Mouse (Mus musculus) forebrain, embryonic 14.5 days (tissue): ENCODE measurements around the gene H1fx. TPM values are rescaled to one million over a fixed set of nuclear protein-coding genes. Genes with fewer than 3 reads are reported as not detected.

ENCODE experiments used
- ATAC-seq: fragments of 200-750 bp; cut with Nextera tagmentation; 2 replicates; pipeline ENCODE4 v1.8.0; 2017; ENCODE audit warnings: mild to moderate bottlenecking, moderate library complexity
- DNase-seq: peaks from one replicate; pipeline ENCODE4 v3.0.0-alpha.2; 2015; ENCODE audit warnings: low spot score
- H3K27ac ChIP-seq: fragments of 300-500 bp; sonication (generic); 2 replicates; pipeline ENCODE4 v1.5.1; 2014; ENCODE audit warnings: low read depth, mild to moderate bottlenecking, control low read depth, low read length, moderate library complexity
- H3K27me3 ChIP-seq: fragments of 300-500 bp; sonication (generic); replicated peaks from 2 replicates; pipeline ENCODE4 v1.6.1; 2014; ENCODE audit warnings: low read length, control low read depth, mixed read lengths; ENCODE audit not compliant: control insufficient read depth, insufficient read depth
- H3K36me3 ChIP-seq: fragments of 300-500 bp; sonication (generic); 2 replicates; pipeline ENCODE4 v1.6.1; 2014; ENCODE audit warnings: low read length, control low read depth; ENCODE audit not compliant: control insufficient read depth, insufficient read depth
- H3K4me1 ChIP-seq: fragments of 300-500 bp; sonication (generic); 2 replicates; pipeline ENCODE4 v1.6.1; 2014; ENCODE audit warnings: antibody characterized with exemption, low read length, control low read depth; ENCODE audit not compliant: control insufficient read depth, insufficient read depth
- H3K4me2 ChIP-seq: fragments of 300-500 bp; sonication (generic); 2 replicates; pipeline ENCODE4 v1.6.1; 2014; ENCODE audit warnings: mild to moderate bottlenecking, control low read depth, low read length
- H3K4me3 ChIP-seq: fragments of 300-500 bp; sonication (generic); 2 replicates; pipeline ENCODE4 v1.5.1; 2014; ENCODE audit warnings: low read depth, low read length, control low read depth
- H3K9ac ChIP-seq: fragments of 300-500 bp; sonication (generic); 2 replicates; pipeline ENCODE4 v1.6.1; 2014; ENCODE audit warnings: mild to moderate bottlenecking, low read length, control low read depth, moderate library complexity
- H3K9me3 ChIP-seq: fragments of 300-500 bp; sonication (generic); replicated peaks from 2 replicates; pipeline ENCODE4 v1.6.1; 2016; ENCODE audit warnings: low read length, control low read depth, mixed read lengths; ENCODE audit not compliant: control insufficient read depth
- WGBS: fragments of 180-500 bp; shearing (Covaris S2); extraction: QIAGEN DNeasy Blood & Tissue Kit; methylation state at CpG from one replicate; pipeline ENCODE4 v1.1.7; 2014; 5-methylcytosine and 5-hydroxymethylcytosine counted together
- polyA plus RNA-seq: library from polyadenylated mRNA; unstranded; fragments of >200 nt; fragmentation: Nextera tagmentation; extraction: Ambion mirVana; gene quantifications from 2 replicates; pipeline ENCODE4 v1.2.1, GENCODE M21; 2014

The H1fx gene
- 20.5 and 27.0 TPM in 2 replicates for polyA plus RNA-seq

DNA sequence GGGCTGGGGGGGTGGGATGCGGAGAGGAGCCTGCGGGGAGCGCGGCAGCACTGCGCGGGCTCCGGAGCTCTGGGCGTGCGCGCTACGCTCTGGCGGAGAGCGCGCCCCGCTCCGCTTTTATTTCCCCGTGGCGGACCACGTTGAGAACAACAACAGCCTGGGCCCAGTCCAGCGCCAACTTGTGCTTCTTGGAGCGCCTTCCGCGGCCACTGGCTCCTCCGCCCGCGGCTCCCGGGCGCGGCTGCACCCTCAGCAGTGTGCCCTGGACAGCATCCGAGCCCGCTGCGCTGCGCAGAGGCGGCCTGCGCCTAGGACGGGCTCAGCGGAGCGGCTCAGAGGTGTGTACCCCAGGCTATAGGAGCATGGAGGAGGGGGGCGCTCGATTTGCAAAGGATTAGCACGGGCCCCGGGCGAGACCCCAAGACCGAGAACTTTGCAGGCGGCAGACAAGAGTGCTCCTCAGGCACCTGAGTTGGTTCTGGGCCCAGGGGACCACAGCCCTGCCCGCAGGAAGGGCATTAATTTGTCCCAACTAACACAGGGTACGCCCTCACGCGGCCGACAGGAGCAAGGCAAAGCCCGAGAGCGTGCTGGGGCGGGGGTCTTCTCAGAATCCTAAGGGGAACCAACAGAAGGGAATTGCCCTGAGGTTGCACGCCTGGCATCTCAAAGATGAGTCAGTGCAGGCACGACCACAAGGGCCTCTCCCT lies at the start of gene H1fx:
H1fx (minus strand) TSS at position 91 of the 710 bp plus-strand sequence.
- Histone ChIP-seq H3K27ac (peak within 1 kb of the TSS; percentile 95), H3K9me3 (no peaks in the 10 kb centered on the region), H3K27me3 (no peaks in the 10 kb centered on the region), H3K36me3 (peaks cover 29% of the 10 kb centered on the region), H3K4me2 (peak within 1 kb of the TSS; percentile 67), H3K9ac (peak within 1 kb of the TSS; percentile 97), H3K4me1 (peaks cover 17% of the 10 kb centered on the region), H3K4me3 (peak within 1 kb of the TSS; percentile 98)
- peak; percentile 91 for DNase-seq
- under 1% methylated on average over 54 of the region's 55 CpGs for WGBS
- ATAC-seq: peak; percentile 85

DNA sequence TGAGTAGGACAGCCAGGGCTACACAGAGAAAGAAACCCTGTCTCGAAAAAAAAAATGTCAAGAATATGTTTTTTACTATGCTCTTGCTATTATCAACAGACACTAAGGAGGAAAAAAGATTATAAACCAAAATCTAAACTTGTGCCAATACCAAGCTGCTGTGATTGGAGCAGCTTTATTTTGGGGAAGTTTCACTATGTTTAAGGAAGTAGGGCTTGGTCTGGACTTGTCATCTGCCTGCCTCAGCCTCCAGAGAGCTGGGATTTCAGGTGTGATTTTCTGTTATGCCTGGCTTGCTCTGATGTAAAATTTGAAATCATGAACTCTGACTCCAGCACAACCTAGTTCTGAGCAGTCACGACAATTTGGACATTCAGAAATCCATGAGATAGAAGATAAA lies 49.0 kb upstream of the H1fx start:
- no peak for DNase-seq
- Histone ChIP-seq H3K36me3 (0 out of 2 replicates have a peak, but pooled peaks cover 7% of the 10 kb centered on the region), H3K9ac (no peak overlapping the region), H3K4me2 (no peak overlapping the region), H3K4me3 (no peak overlapping the region), H3K4me1 (no peaks in the 10 kb centered on the region), H3K27ac (no peak overlapping the region), H3K9me3 (no peaks in the 10 kb centered on the region), H3K27me3 (no peaks in the 10 kb centered on the region)
- ATAC-seq: no peak
- WGBS: 99% methylated on average over 2 of the region's 2 CpGs

DNA sequence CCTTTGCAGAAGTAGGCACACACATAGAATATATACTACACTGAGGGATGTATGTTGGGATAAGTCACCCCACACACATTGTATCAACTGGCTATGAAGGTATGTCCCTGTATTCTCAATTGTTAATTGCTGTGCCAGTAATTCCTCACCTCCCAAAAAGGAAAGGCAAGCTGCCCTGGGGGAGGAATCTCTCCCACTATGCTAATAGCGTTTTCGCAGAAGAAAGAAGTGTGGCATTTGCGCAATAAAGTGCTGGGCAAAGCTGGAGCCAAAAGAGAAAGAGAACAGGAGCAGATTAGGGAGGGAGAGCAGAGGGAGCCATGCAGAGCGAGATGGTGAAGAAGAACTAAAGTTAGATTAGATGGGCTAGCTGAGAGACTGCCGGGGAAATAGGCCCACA lies 46.0 kb upstream of the H1fx start:
- Histone ChIP-seq H3K27me3 (no peaks in the 10 kb centered on the region), H3K4me2 (no peak overlapping the region), H3K9me3 (no peaks in the 10 kb centered on the region), H3K36me3 (0 out of 2 replicates have a peak, but pooled peaks cover 15% of the 10 kb centered on the region), H3K4me1 (no peaks in the 10 kb centered on the region), H3K4me3 (no peak overlapping the region), H3K9ac (no peak overlapping the region), H3K27ac (no peak overlapping the region)
- no peak for DNase-seq
- ATAC-seq: no peak
- WGBS: 74% methylated on average over 5 of the region's 5 CpGs

DNA sequence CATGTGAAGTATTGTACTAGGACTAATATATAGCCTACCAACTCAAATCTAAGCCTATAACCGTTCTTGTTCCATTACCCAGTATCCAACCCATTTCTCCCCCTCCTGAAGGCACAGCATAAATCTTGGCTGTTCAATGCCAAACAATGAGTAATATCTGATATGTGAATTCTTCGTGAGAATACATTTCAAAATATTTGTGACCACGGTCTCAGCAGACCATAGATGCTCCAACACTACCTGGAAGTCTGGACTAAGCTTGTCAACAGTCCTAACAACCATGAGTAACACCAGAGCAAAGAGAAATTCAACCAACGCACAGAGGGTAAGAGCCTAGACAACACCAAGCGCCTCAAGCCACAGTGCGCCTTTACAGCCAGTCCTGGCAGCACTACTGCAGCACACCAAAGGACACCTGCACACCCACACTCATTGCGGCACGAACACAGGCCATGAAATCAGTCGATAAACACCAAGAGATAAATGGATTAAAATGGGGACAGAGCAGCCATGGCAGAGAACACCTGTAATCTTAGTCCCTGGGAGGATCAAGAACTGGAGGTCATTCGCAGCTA lies 42.0 kb upstream of the H1fx start:
- Histone ChIP-seq H3K27me3 (no peaks in the 10 kb centered on the region), H3K27ac (no peak overlapping the region), H3K9ac (no peak overlapping the region), H3K4me2 (no peak overlapping the region), H3K36me3 (0 out of 2 replicates have a peak, but pooled peaks cover 8% of the 10 kb centered on the region), H3K9me3 (no peaks in the 10 kb centered on the region), H3K4me1 (no peaks in the 10 kb centered on the region), H3K4me3 (no peak overlapping the region)
- WGBS: 97% methylated on average over 10 of the region's 10 CpGs
- no peak for ATAC-seq
- DNase-seq: no peak

DNA sequence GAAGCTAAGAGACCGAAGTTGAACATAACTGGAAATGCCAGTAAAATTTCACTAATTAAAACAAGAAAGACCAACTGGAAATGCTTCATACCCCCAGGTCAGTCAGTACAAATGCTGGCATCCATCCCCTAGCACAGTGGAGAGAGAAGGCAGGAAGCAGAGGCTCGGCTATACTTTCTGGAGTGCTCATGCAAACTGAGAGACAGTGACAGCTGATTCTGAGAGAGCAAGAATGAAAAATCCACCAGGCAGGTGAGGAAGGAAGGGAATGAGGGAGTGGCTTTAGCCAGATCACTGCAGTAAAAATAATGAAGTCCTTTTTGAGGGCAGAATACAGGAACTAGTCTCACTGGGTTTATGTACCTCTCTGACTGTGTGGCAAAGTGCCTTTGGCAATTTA lies 37.7 kb upstream of the H1fx start:
- H3K27me3 ChIP-seq: no peaks in the 10 kb centered on the region
- H3K27ac ChIP-seq: no peak overlapping the region
- 83% methylated on average over 2 of the region's 2 CpGs for WGBS
- no peak overlapping the region for H3K4me2 ChIP-seq
- H3K36me3 ChIP-seq: 0 out of 2 replicates have a peak, but pooled peaks cover 3% of the 10 kb centered on the region
- H3K9ac ChIP-seq: no peak overlapping the region
- no peaks in the 10 kb centered on the region for H3K9me3 ChIP-seq
- H3K4me1 ChIP-seq: no peaks in the 10 kb centered on the region
- DNase-seq (no peak), ATAC-seq (no peak)
- no peak overlapping the region for H3K4me3 ChIP-seq

DNA sequence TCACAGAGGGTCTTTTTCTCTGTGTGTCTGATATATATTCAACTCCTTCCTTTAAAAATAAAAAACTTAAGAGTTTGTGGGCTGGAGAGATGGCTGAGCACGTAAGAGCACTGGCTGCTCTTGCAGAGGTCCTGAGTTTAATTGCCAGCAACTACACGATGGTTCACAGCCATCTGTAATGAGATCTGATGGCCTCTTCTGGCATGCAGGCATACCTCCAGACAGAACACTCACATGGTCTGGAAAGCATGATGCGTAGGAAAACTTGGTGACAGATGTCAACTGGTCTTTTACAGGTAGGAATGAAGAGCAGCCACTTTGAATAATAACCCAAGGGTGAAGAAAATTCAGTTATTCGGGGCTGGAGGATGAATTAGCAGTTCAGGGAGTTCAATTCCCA lies 36.4 kb upstream of the H1fx start:
- DNase-seq (no peak), ATAC-seq (no peak)
- Histone ChIP-seq H3K9me3 (no peaks in the 10 kb centered on the region), H3K27ac (no peak overlapping the region), H3K27me3 (no peaks in the 10 kb centered on the region), H3K36me3 (no peaks in the 10 kb centered on the region; the same call in 1 of the 2 replicates), H3K4me2 (no peak overlapping the region), H3K4me3 (no peak overlapping the region), H3K4me1 (no peaks in the 10 kb centered on the region), H3K9ac (no peak overlapping the region)
- WGBS: 74% methylated on average over 4 of the region's 4 CpGs

DNA sequence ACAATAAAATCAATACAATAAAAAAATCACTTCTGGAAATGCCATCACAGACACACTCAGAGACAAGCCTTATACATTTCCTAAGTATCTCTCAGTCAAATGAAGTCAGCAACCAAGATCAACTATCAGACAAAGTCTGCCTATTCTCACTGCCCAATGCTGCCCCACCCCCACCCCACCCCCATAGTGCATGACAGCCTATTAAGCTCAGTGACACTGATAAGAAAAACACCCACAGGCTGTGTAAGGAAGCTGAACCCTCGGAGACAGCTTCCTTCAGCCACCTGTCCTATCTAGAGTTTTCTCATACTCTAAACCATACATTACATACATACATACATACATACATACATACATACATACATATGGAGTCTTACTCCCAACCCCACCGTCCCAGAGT lies 34.4 kb upstream of the H1fx start:
- Histone ChIP-seq H3K4me2 (no peak overlapping the region), H3K4me1 (no peaks in the 10 kb centered on the region), H3K27ac (no peak overlapping the region), H3K36me3 (peaks cover 7% of the 10 kb centered on the region; the same call in 1 of the 2 replicates), H3K27me3 (no peaks in the 10 kb centered on the region), H3K9me3 (no peaks in the 10 kb centered on the region), H3K4me3 (no peak overlapping the region), H3K9ac (no peak overlapping the region)
- no peak for ATAC-seq
- no peak for DNase-seq
- WGBS: 83% methylated on average over 2 of the region's 2 CpGs

DNA sequence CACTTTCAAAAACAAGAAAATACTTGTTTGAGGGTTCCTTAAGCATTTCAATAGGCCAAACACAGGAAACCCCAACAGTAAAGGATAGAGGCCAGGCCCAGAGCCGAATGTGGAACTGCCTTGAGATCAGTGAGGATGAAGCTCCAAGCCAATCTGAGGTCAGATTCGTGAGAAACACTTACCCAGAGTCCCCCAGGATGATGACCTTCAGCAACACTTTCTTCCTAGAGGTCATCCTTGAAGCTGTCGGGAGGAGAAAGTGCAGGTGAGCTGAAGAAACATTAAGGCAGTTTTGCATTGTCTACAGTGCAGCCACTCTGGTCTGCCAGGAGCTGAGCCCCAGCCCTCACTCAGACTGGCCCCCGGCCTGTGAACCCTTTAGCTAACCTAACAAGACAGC lies 32.0 kb upstream of the H1fx start:
- DNase-seq (no peak), ATAC-seq (no peak)
- H3K9ac ChIP-seq: no peak overlapping the region
- H3K36me3 ChIP-seq: peaks cover 25% of the 10 kb centered on the region
- H3K4me1 ChIP-seq: no peaks in the 10 kb centered on the region
- H3K4me2 ChIP-seq: no peak overlapping the region
- no peaks in the 10 kb centered on the region for H3K9me3 ChIP-seq
- H3K27me3 ChIP-seq: no peaks in the 10 kb centered on the region
- no peak overlapping the region for H3K27ac ChIP-seq
- no peak overlapping the region for H3K4me3 ChIP-seq
- WGBS: 88% methylated on average over 4 of the region's 4 CpGs

DNA sequence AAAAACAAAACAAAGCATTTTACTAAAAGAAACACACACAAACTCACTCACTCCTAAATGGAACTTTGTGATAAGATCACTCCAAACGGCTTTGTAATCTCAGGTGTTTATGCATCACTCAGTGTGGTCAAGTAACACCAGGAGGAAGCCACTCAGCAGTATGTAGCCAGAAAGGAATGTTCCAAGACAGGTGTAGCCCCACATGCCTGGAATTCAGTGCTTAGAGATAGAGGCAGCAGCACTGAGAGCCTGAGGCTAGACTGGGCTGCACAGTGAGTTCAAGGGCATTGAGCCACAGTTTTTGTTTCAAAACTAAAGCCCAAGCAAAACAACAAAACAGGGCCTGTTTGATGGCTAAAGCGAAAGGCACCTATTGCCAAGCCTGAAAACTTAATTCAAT lies 31.2 kb upstream of the H1fx start:
- H3K4me1 ChIP-seq: no peaks in the 10 kb centered on the region
- no peaks in the 10 kb centered on the region for H3K9me3 ChIP-seq
- H3K9ac ChIP-seq: no peak overlapping the region
- H3K27ac ChIP-seq: no peak overlapping the region
- H3K36me3 ChIP-seq: peaks cover 33% of the 10 kb centered on the region
- H3K4me2 ChIP-seq: no peak overlapping the region
- no peaks in the 10 kb centered on the region for H3K27me3 ChIP-seq
- H3K4me3 ChIP-seq: no peak overlapping the region
- DNase-seq (no peak), ATAC-seq (no peak)
- 86% methylated on average over 2 of the region's 2 CpGs for WGBS
